In the genomic region with DNA sequence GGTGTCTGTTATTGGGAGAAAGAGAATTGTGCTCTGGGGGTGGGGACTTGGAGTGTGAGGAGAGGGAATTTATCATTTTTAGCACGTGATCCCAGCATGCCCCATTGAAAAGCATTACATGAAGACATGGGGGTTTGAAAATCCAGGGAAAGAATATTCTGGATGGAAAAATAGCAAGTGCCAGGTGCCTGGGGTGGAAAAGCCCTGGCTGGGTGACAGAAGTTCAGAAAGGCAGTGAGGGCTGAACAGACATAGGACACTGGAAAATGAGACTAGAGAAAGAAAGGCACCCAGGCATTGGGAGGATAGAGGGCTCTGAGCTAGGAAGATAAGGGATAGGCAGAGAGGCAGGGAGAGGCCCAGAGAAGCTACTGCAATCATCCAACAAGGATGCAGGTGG, we compare ENCODE assay signal across 28 mouse cellular contexts.
"Had no signal": no experiment of that assay in that cellular context is flagged by ENCODE, and none has a peak within 500 bp of the region (broad histone marks: within the 10 kb centered on the region; RNA-seq: fewer than 3 reads in every experiment).

No protein-coding gene starts in this region.

- H3K27ac ChIP-seq: limb, embryonic 10.5 days; limb, embryonic 12.5 days; limb, embryonic 13.5 days; limb, embryonic 15.5 days; liver, embryonic 12.5 days; liver, embryonic 13.5 days; liver, embryonic 14.5 days; liver, embryonic 15.5 days; macrophage; midbrain, embryonic 10.5 days; midbrain, embryonic 12.5 days; midbrain, embryonic 13.5 days; midbrain, embryonic 15.5 days; neural tube, embryonic 12.5 days had no signal

- H3K4me3 ChIP-seq: limb, embryonic 10.5 days; limb, embryonic 12.5 days; limb, embryonic 13.5 days; limb, embryonic 15.5 days; liver, embryonic 12.5 days; liver, embryonic 13.5 days; liver, embryonic 15.5 days; lung, embryonic 15.5 days; megakaryocyte, embryonic 14.5 days; midbrain, embryonic 10.5 days; midbrain, embryonic 12.5 days; midbrain, embryonic 13.5 days; midbrain, embryonic 15.5 days; myocyte; neural tube, embryonic 12.5 days had no signal

- H3K27me3 ChIP-seq: limb, embryonic 12.5 days; limb, embryonic 13.5 days; limb, embryonic 15.5 days; liver, embryonic 12.5 days; liver, embryonic 13.5 days; liver, embryonic 15.5 days; lung, embryonic 15.5 days; midbrain, embryonic 12.5 days; midbrain, embryonic 13.5 days; midbrain, embryonic 15.5 days; neural tube, embryonic 12.5 days had no signal

- DNase-seq: left cerebral cortex, postnatal 4 days; liver; liver, embryonic 13.5 days; liver, postnatal 0 days; lung, adult 18-20 months; lung, adult 2 months; lung, embryonic 14.5 days; lung, postnatal 10 days; lung, postnatal 14 days; lung, postnatal 36 days; lung, postnatal 4 days; midbrain, embryonic 14.5 days had no signal

- H3K4me1 ChIP-seq: limb, embryonic 10.5 days; liver, embryonic 12.5 days; lung, embryonic 15.5 days; midbrain, embryonic 12.5 days; midbrain, embryonic 13.5 days; midbrain, embryonic 15.5 days; neural tube, embryonic 12.5 days had no signal
